Mouse (Mus musculus): ENCODE measurements around the gene Lrrc41. TPM values are rescaled to one million over a fixed set of nuclear protein-coding genes. Genes with fewer than 3 reads are reported as not detected.
A peak's percentile ranks its signal among the peaks of the same experiment; 100 is the strongest.

Gene Lrrc41
- total RNA-seq, 2 experiments from 2014 or later, result 33.2 to 39.7 TPM

DNA sequence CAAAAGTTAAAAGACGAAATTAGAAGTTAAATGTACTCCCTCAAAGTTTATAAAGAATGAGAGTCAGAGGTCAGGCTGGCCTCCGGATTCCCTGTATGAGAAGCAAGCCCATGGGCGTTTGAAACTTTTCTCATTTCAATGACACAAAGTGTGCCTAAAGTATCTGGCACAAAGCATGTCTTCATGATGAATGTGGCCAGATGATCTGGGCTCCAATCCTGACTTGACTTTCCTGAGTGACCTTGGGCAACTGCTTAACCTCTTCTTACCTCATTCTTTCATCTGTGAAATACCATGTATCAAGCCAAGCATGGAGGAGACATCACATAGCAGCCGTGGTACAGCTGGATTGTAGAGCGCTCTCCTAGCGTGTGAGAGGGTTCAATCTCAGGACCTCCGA is 67.2 kb downstream of the Lrrc41 start:
- intact Hi-C loops (cut with DNase I), result no loop called here

GRCm38 (mm10) chr4:116143317-116143811 is 68.3 kb downstream of the Lrrc41 start:
- peak in 1 of 2 experiments; percentile 43 for DNase-seq
- intact Hi-C loops (cut with DNase I), result no loop called here

More for the DNA sequence above, 67.2 kb downstream of the Lrrc41 start:
- DNase-seq, result no peak

DNA sequence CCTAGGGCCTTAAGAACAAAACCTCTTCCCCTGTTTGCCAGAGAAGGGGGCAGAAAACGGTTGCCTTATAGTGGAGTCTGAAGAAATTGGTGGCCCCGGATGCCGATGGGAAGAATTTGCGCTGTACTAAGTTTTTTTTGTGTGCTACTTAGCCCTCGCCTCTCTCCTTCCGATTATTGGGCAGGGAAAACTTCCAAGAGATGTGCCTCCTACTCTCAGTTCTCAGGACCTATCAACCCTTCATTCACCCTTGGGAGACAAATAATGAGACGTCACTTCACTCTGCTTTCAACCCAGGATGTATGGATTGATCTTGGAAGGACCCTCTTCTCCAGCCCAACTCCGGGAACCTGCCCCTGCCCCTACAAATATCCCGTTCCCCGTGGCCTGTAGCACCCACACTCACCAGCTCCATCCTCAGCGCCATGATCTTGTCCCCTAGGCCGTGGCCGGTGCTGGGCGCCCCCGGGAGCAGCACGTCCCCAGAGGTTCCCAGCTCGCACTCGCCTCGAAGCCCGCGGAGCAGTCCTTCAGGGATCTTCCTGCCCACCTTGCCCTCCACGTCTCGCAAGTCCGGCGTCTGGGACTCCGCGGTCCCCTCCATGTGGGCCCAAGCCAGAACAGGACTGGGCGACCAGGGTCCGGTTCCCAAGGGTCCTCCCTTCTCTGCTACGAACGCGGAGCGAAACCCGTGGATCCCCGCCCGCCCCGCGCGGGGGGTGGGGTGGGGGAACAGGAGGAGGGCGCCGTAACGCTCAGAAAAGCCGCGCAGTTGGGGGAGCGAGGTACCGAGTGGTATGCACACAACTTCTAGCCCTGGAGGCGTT is 69.0 kb downstream of the Lrrc41 start:
- DNase-seq, result peak; percentile 75 to 76
- intact Hi-C loops (cut with DNase I), result no loop called here

Other genes starting within 250 kb of the Lrrc41 start
- 1 to 10 TPM; 6.1 to 7.0 TPM for gene Mob3c, start 247.2 kb upstream of the Lrrc41 start, total RNA-seq (2021)
- gene Mknk1, start 236.1 kb upstream of the Lrrc41 start, total RNA-seq (2021), result 10 to 100 TPM; 26.2 to 30.2 TPM
- gene Kncn, start 190.9 kb upstream of the Lrrc41 start, total RNA-seq (2021), result not detected
- not detected for gene 6430628N08Rik, start 184.6 kb upstream of the Lrrc41 start, total RNA-seq (2021)
- gene Dmbx1, start 135.3 kb upstream of the Lrrc41 start, total RNA-seq (2021), result not detected
- under 1 TPM; 0.60 to 0.94 TPM for gene Faah, start 57.3 kb upstream of the Lrrc41 start, total RNA-seq (2021)
- 10 to 100 TPM; 23.5 to 24.8 TPM for gene Nsun4, start 21.4 kb upstream of the Lrrc41 start, total RNA-seq (2021)
- gene Uqcrh, start 198 bp upstream of the Lrrc41 start, total RNA-seq (2021), result 1,000 to 10,000 TPM; 1,784 to 1,838 TPM
- gene Rad54l, start 48.4 kb downstream of the Lrrc41 start, total RNA-seq (2021), result 1 to 10 TPM; 3.7 TPM
- gene Pomgnt1, start 48.6 kb downstream of the Lrrc41 start, total RNA-seq (2021), result 10 to 100 TPM; 78.4 to 81.9 TPM
- gene Lurap1, start 76.1 kb downstream of the Lrrc41 start, total RNA-seq (2021), result 1 to 10 TPM; 4.6 to 5.1 TPM
- under 1 TPM in 1 of 2 experiments, not detected in 1; 0.14 TPM for gene Tspan1, start 92.3 kb downstream of the Lrrc41 start, total RNA-seq (2021)
- not detected for gene 1700042G07Rik, start 98.1 kb downstream of the Lrrc41 start, total RNA-seq (2021)
- under 1 TPM in 1 of 2 experiments, not detected in 1; 0.96 TPM for gene Gm49337, start 98.1 kb downstream of the Lrrc41 start, total RNA-seq (2021)
- gene Pik3r3, start 146.3 kb downstream of the Lrrc41 start, total RNA-seq (2021), result 10 to 100 TPM; 20.6 to 29.3 TPM

Measured in heart, postnatal 10 days (tissue).